Mouse (Mus musculus) MEL (cell line): ENCODE measurements around the gene Nomo1. TPM values are rescaled to one million over a fixed set of nuclear protein-coding genes. Genes with fewer than 3 reads are reported as not detected.

Source experiments
- DNase-seq: peaks from one replicate; pipeline ENCODE4 v3.0.0; 2011; ENCODE audit warnings: low read depth, low spot score
- H3K27ac ChIP-seq: 2 replicates; pipeline ENCODE4 v1.5.1; 2012; ENCODE audit warnings: low read depth, mild to moderate bottlenecking, control low read depth, low read length, moderate library complexity; ENCODE audit not compliant: control insufficient read depth
- H3K27me3 ChIP-seq, 2 experiments: fragments of 150-350 bp in 1 of 2; sonication (generic) in 1 of 2; 2 replicates each; pipeline ENCODE4 v1.6.1; 2012; ENCODE audit warnings: low read length in 2 of 2, mild to moderate bottlenecking in 2 of 2, improper control_type of control experiment in 1 of 2, moderate library complexity in 1 of 2; ENCODE audit not compliant: insufficient read depth in 2 of 2, control insufficient read depth in 1 of 2
- H3K36me3 ChIP-seq, 2 experiments: 2 replicates each; pipeline ENCODE4 v1.6.1; 2012 to 2014; ENCODE audit warnings: low read length in 2 of 2, improper control_type of control experiment in 1 of 2, inconsistent platforms in 1 of 2, mild to moderate bottlenecking in 1 of 2; ENCODE audit not compliant: insufficient read depth in 2 of 2, control insufficient read depth in 1 of 2
- H3K4me1 ChIP-seq, 2 experiments: fragments of 150-350 bp in 1 of 2; sonication (generic) in 1 of 2; 2 replicates each; pipeline ENCODE4 v1.6.1; 2012; ENCODE audit warnings: low read length in 2 of 2, improper control_type of control experiment in 1 of 2, mild to moderate bottlenecking in 1 of 2; ENCODE audit not compliant: insufficient read depth in 2 of 2, control insufficient read depth in 1 of 2
- H3K4me3 ChIP-seq, 2 experiments: fragments of 150-350 bp in 1 of 2; sonication (generic) in 1 of 2; 2 replicates each; pipeline ENCODE4 v1.5.1; 2012; ENCODE audit warnings: low read depth in 2 of 2, low read length in 2 of 2, mild to moderate bottlenecking in 2 of 2, moderate library complexity in 2 of 2, control low read depth in 1 of 2, improper control_type of control experiment in 1 of 2; ENCODE audit not compliant: control insufficient read depth in 1 of 2, insufficient read depth in 1 of 2
- H3K79me2 ChIP-seq: 2 replicates; pipeline ENCODE4 v1.6.1; 2012; ENCODE audit warnings: mild to moderate bottlenecking, low read length, moderate library complexity; ENCODE audit not compliant: control insufficient read depth, poor library complexity, insufficient read depth
- H3K9ac ChIP-seq: 2 replicates; pipeline ENCODE4 v1.6.1; 2012; ENCODE audit warnings: low read depth, mild to moderate bottlenecking, control low read depth, low read length, moderate library complexity; ENCODE audit not compliant: control insufficient read depth, poor library complexity, severe bottlenecking
- H3K9me3 ChIP-seq: fragments of 150-350 bp; sonication (generic); replicated peaks from 2 replicates; pipeline ENCODE4 v1.6.1; 2012; ENCODE audit warnings: mild to moderate bottlenecking, low read length, improper control_type of control experiment, moderate library complexity; ENCODE audit not compliant: insufficient read depth
- BHLHE40 ChIP-seq: IDR thresholded peaks from 2 replicates; pipeline ENCODE4 v1.6.1; 2012; ENCODE audit warnings: low read depth, mild to moderate bottlenecking, inconsistent platforms, low read length, improper control_type of control experiment, borderline replicate concordance
- CTCF ChIP-seq, 3 experiments: IDR thresholded peaks in 2 of 3; conservative IDR thresholded peaks in 1 of 3; 2 replicates each; pipeline ENCODE4 v1.5.1; 2011 to 2012; ENCODE audit warnings: low read length in 3 of 3, low read depth in 2 of 3, mild to moderate bottlenecking in 2 of 3, improper control_type of control experiment in 1 of 3, inconsistent platforms in 1 of 3, mixed read lengths in 1 of 3, moderate library complexity in 1 of 3; ENCODE audit not compliant: control insufficient read depth in 1 of 3, insufficient read depth in 1 of 3, poor library complexity in 1 of 3, severe bottlenecking in 1 of 3
- E2F4 ChIP-seq: IDR thresholded peaks from 2 replicates; pipeline ENCODE4 v1.6.1; 2011; ENCODE audit warnings: low read depth, low read length, improper control_type of control experiment, borderline replicate concordance
- ELF1 ChIP-seq: IDR thresholded peaks from 2 replicates; pipeline ENCODE4 v1.6.1; 2014; ENCODE audit warnings: low read depth, mild to moderate bottlenecking, inconsistent platforms, low read length, improper control_type of control experiment, moderate library complexity
- EP300 ChIP-seq, 2 experiments: IDR thresholded peaks; 2 replicates each; pipeline ENCODE4 v1.6.1; 2011; ENCODE audit warnings: improper control_type of control experiment in 2 of 2, low read length in 2 of 2, low read depth in 1 of 2, mild to moderate bottlenecking in 1 of 2
- ETS1 ChIP-seq: IDR thresholded peaks from 2 replicates; pipeline ENCODE4 v1.6.1; 2012; ENCODE audit warnings: low read depth, mild to moderate bottlenecking, inconsistent platforms, low read length, improper control_type of control experiment, moderate library complexity
- GATA1 ChIP-seq: IDR thresholded peaks from 2 replicates; pipeline ENCODE4 v1.6.1; 2011; ENCODE audit warnings: low read depth, low read length, improper control_type of control experiment
- JUND ChIP-seq: IDR thresholded peaks from 2 replicates; pipeline ENCODE4 v1.6.1; 2011; ENCODE audit warnings: low read depth, mild to moderate bottlenecking, improper control_type of control experiment, low read length
- KAT2A ChIP-seq: conservative IDR thresholded peaks from 2 replicates; pipeline ENCODE4 v1.6.1; 2012; ENCODE audit warnings: low read depth, low read length, improper control_type of control experiment, inconsistent platforms
- MAFK ChIP-seq: IDR thresholded peaks from 2 replicates; pipeline ENCODE4 v1.6.1; 2011; ENCODE audit warnings: low read depth, mild to moderate bottlenecking, low read length, improper control_type of control experiment, borderline replicate concordance
- MAX ChIP-seq: IDR thresholded peaks from 2 replicates; pipeline ENCODE4 v1.6.1; 2011; ENCODE audit warnings: low read length, improper control_type of control experiment
- MEF2A ChIP-seq: IDR thresholded peaks from 2 replicates; pipeline ENCODE4 v1.6.1; 2014; ENCODE audit warnings: low read depth, mild to moderate bottlenecking, inconsistent platforms, low read length, improper control_type of control experiment; ENCODE audit not compliant: poor library complexity, insufficient replicate concordance, severe bottlenecking; ENCODE audit errors: extremely low read depth
- MXI1 ChIP-seq: IDR thresholded peaks from 2 replicates; pipeline ENCODE4 v1.6.1; 2011; ENCODE audit warnings: mild to moderate bottlenecking, low read depth, low read length, improper control_type of control experiment
- MYC ChIP-seq: IDR thresholded peaks from 2 replicates; pipeline ENCODE4 v1.6.1; 2011; ENCODE audit warnings: low read depth, mild to moderate bottlenecking, low read length, improper control_type of control experiment, moderate library complexity
- NELFE ChIP-seq: IDR thresholded peaks from 2 replicates; pipeline ENCODE4 v1.6.1; 2011; ENCODE audit warnings: low read depth, low read length, improper control_type of control experiment
- POLR2AphosphoS2 ChIP-seq: IDR thresholded peaks from 2 replicates; pipeline ENCODE4 v1.6.1; 2011; ENCODE audit warnings: low read length, improper control_type of control experiment
- POLR2AphosphoS5 ChIP-seq: IDR thresholded peaks from 2 replicates; pipeline ENCODE4 v1.6.1; 2012; ENCODE audit warnings: low read depth, borderline replicate concordance, mild to moderate bottlenecking, inconsistent platforms, low read length, moderate library complexity, mixed read lengths
- RAD21 ChIP-seq: IDR thresholded peaks from 2 replicates; pipeline ENCODE4 v1.6.1; 2011; ENCODE audit warnings: mild to moderate bottlenecking, low read depth, low read length, improper control_type of control experiment
- RCOR1 ChIP-seq: IDR thresholded peaks from 2 replicates; pipeline ENCODE4 v1.6.1; 2012; ENCODE audit warnings: low read depth, mild to moderate bottlenecking, inconsistent platforms, low read length, improper control_type of control experiment
- SIN3A ChIP-seq: IDR thresholded peaks from 2 replicates; pipeline ENCODE4 v1.6.1; 2012; ENCODE audit warnings: low read length, improper control_type of control experiment, inconsistent platforms
- SMC3 ChIP-seq: IDR thresholded peaks from 2 replicates; pipeline ENCODE4 v1.6.1; 2011; ENCODE audit warnings: low read depth, low read length, improper control_type of control experiment
- TAL1 ChIP-seq: IDR thresholded peaks from 2 replicates; pipeline ENCODE4 v1.6.1; 2012; ENCODE audit warnings: mild to moderate bottlenecking, inconsistent platforms, low read length, moderate library complexity, mixed read lengths
- TBP ChIP-seq: IDR thresholded peaks from 2 replicates; pipeline ENCODE4 v1.8.0; 2011; ENCODE audit warnings: low read depth, low read length, improper control_type of control experiment
- TCF12 ChIP-seq: IDR thresholded peaks from 2 replicates; pipeline ENCODE4 v1.6.1; 2014; ENCODE audit warnings: low read depth, mild to moderate bottlenecking, inconsistent platforms, low read length, improper control_type of control experiment, moderate library complexity
- USF2 ChIP-seq, 2 experiments: IDR thresholded peaks; 2 replicates each; pipeline ENCODE4 v1.6.1; 2011 to 2012; ENCODE audit warnings: improper control_type of control experiment in 2 of 2, low read length in 2 of 2, borderline replicate concordance in 1 of 2, inconsistent platforms in 1 of 2, low read depth in 1 of 2, mild to moderate bottlenecking in 1 of 2; ENCODE audit not compliant: insufficient read depth in 1 of 2
- ZC3H11A ChIP-seq: IDR thresholded peaks from 2 replicates; pipeline ENCODE4 v1.6.1; 2012; ENCODE audit warnings: low read depth, mild to moderate bottlenecking, inconsistent platforms, low read length, improper control_type of control experiment
- ZKSCAN1 ChIP-seq: IDR thresholded peaks from 2 replicates; pipeline ENCODE4 v1.6.1; 2012; ENCODE audit warnings: low read depth, mild to moderate bottlenecking, inconsistent platforms, low read length, improper control_type of control experiment, moderate library complexity
- polyA plus RNA-seq, 2 experiments: library from polyadenylated mRNA; stranded (reverse) in 1 of 2; unstranded in 1 of 2; fragments of >175 nt in 1 of 2; fragments of >200 nt in 1 of 2; gene quantifications; 2 replicates each; pipeline versions ENCODE4 v1.2.1 to v1.2.4; 2012; ENCODE audit warnings: low replicate concordance in 2 of 2, low read depth in 1 of 2; ENCODE audit not compliant: insufficient read length in 2 of 2, insufficient read depth in 1 of 2, missing spikeins in 1 of 2
- total RNA-seq: library from RNA; depleted of rRNA; stranded (reverse); fragments of 300-350 nt; gene quantifications from 2 replicates; pipeline ENCODE4 v1.2.3, GENCODE M21; 2012

Nomo1 gene
- total and polyA plus RNA-seq, 3 experiments: 195 to 1,239 (median 197) TPM

GRCm38 (mm10) chr7:46092803-46093202, 59.3 kb downstream of the Nomo1 start:
- Histone ChIP-seq H3K9ac (no peak overlapping the region), H3K4me1 (no peaks in the 10 kb centered on the region)
- TF ChIP-seq USF2 (IDR thresholded peaks at IDR 0.05; ENCODE audit: borderline replicate concordance in 1 of 2, insufficient read depth in 1 of 2, low read depth in 1 of 2, low read length in 2 of 2) (no peak), SIN3A (no peak), MAX (no peak), RAD21 (no peak), E2F4 (no peak), TBP (no peak), KAT2A (no peak), NELFE (no peak), ETS1 (no peak), SMC3 (no peak), ELF1 (no peak), EP300 (IDR thresholded peaks at IDR 0.05; ENCODE audit: low read depth in 1 of 2, low read length in 2 of 2) (no peak), TAL1 (no peak), ZKSCAN1 (no peak), MYC (no peak), POLR2AphosphoS5 (no peak), RCOR1 (no peak)
- TF ChIP-seq, all 39 proteins: peak for 0
- Histone ChIP-seq H3K4me3 (no peak overlapping the region), H3K27me3 (no peaks in the 10 kb centered on the region), H3K9me3 (no peaks in the 10 kb centered on the region), H3K79me2 (no peaks in the 10 kb centered on the region), H3K36me3 (no peaks in the 10 kb centered on the region), H3K27ac (no peak overlapping the region)
- DNase-seq: no peak

DNA sequence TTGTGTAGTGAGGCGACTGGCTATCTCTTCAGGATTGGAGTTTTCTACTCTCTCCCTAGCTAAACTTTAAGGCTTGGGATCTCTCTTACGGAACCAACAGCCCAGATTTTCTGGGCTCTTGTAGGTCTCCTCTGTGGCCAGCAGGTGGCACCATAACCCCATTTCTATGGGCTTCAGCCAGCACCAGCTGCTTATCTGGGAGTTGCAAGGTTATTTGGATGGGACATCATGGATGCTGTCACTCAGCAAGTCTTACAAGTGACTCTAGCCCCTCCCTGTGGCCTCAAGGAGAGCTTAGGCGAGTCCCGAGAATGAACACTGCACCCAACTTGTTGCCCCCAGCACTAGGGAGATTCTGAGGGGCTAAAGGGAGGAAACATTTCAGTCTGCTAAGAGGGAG, 62.6 kb downstream of the Nomo1 start:
- DNase-seq: peak; percentile 80
- H3K27ac ChIP-seq: no peak overlapping the region
- no peak overlapping the region for H3K9ac ChIP-seq
- TF ChIP-seq CTCF (IDR thresholded peaks at IDR 0.05 in 2 of 3, conservative IDR thresholded peaks at IDR 0.05 in 1 of 3; ENCODE audit: control insufficient read depth in 1 of 3, insufficient read depth in 1 of 3, low read depth in 2 of 3, low read length in 3 of 3, poor library complexity in 1 of 3, severe bottlenecking in 1 of 3) (peak; percentile 84 to 93 (median 85)), BHLHE40 (no peak), MYC (no peak), GATA1 (peak; percentile 63), ZC3H11A (peak; percentile 63), SMC3 (peak; percentile 79), MAFK (no peak), KAT2A (no peak), MEF2A (no peak), RAD21 (peak; percentile 88), ZKSCAN1 (no peak), MXI1 (no peak), ETS1 (peak; percentile 25; the same call in 1 of the 2 replicates), POLR2AphosphoS2 (no peak), TCF12 (no peak), ELF1 (no peak), TBP (no peak), TAL1 (peak; percentile 30; the same call in 1 of the 2 replicates), JUND (no peak)
- no peak overlapping the region for H3K4me3 ChIP-seq
- H3K27me3 ChIP-seq: no peaks in the 10 kb centered on the region
- no peaks in the 10 kb centered on the region for H3K36me3 ChIP-seq
- H3K79me2 ChIP-seq: no peaks in the 10 kb centered on the region
- H3K9me3 ChIP-seq: no peaks in the 10 kb centered on the region
- H3K4me1 ChIP-seq: no peaks in the 10 kb centered on the region
